Mouse (Mus musculus) liver, embryonic 18 days (tissue): ENCODE results near the gene Map7. TPM values are rescaled to one million over a fixed set of nuclear protein-coding genes. Genes with fewer than 3 reads are reported as not detected.

Experiments
- polyA plus RNA-seq: library from polyadenylated mRNA; depleted of rRNA; stranded (reverse); fragments of >200 nt; gene quantifications from 2 replicates; pipeline ENCODE4 v1.2.3, GENCODE M21; 2012; rRNA removed

Gene Map7
- 4.4 and 5.4 TPM in 2 replicates for polyA plus RNA-seq

DNA sequence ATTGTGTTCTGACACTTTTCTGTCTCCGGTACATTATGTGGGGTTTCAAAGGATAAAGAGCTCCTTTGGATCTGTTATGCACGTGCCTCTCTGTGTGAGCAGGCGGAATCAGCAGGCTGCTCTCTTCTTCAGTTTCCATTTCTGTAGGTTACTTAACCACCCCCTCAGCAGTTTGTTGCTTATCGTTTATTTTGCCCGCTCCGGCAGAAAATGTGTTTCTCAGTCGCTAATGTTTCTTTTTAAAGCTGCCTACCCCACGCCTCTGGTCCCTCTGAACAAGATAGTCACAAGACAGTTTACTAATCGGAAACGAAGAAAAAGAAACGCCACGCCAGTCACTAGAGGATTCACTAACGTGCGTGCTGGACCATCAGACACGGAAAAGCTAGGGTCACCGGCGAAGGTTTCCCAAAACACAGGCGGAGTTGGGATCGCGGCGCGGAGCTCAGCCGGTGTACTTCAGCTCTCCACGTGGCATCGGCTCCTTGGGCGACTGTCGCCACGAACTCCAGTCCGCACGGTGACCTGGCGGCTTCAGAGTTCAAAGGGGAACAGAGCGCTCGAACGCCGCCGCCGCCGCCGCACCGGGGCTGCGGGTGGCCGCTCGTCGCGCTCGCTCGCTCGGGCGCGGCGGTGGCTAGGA lies at the start of gene Map7:
Gene Map7 (plus strand): TSS at position 342 of the 643 bp plus-strand sequence.

DNA sequence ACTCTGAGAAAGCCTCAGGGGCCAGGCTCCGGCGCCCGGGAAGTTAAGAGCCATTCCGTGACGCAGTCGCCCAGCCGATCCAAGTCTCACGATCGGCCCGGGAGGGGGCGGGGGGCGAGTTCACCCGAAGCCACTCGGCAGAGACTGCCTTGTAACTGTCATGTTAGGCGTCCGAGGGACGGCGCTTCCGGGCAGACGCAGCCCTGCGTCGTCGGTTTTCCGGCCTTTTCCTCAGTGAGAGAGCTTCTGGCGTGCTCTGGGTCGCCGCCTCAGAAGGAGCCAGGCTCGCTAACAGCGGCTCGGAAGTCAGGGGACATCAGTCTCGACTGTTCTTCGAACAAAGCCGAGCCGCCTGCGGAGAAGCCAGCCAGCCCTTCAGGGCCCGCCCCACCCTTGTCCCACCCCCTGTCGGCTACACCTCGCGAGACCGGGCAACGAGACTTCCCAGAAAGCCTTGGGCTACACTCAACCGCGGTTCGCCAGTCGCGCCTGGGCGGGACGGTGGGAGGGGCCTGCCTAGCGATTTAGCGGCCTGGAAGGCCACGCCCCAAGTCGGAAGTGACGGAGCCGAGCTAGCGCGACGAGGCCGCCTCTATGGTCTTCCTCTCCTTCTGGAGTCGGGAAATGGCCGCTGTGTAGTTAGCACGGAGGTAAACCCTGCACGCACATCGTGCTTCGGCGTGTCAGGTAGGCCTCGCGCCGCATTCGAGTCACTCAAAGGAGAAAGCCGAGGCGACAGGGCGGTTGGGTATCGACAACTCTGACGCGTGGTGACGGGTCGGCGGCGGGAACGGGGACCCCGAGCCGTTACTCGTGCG lies 163.9 kb downstream of the Map7 start, which contains the start of gene Bclaf1:
Gene Bclaf1 (plus strand): TSS at position 552 of the 818 bp plus-strand sequence.

Other genes with a start within 250 kb of the Map7 start
- gene Pex7, start 240.8 kb upstream of the Map7 start, polyA plus RNA-seq = 23.5 and 25.4 TPM in 2 replicates
- gene Map3k5, start 214.0 kb upstream of the Map7 start, polyA plus RNA-seq = 2.0 and 2.2 TPM in 2 replicates
- gene Bclaf1, start 164.0 kb downstream of the Map7 start, polyA plus RNA-seq = 27.0 and 29.6 TPM in 2 replicates
- gene Mtfr2, start 199.3 kb downstream of the Map7 start, polyA plus RNA-seq = 5.7 and 6.1 TPM in 2 replicates